Mouse (Mus musculus) limb, embryonic 14.5 days (tissue): ENCODE results near the gene Rtn2. TPM values are rescaled to one million over a fixed set of nuclear protein-coding genes. Genes with fewer than 3 reads are reported as not detected.

Experiments used
- ATAC-seq: fragments of 200-750 bp; cut with Nextera tagmentation; 2 replicates; pipeline ENCODE4 v1.8.0; 2017; ENCODE audit warnings: low read depth, moderate number of reproducible peaks, moderate TSS enrichment; ENCODE audit not compliant: low FRiP score
- DNase-seq: peaks from one replicate; pipeline ENCODE4 v3.0.0-alpha.2; 2015; ENCODE audit warnings: low spot score
- H3K27ac ChIP-seq: fragments of 300-500 bp; sonication (generic); replicated peaks from 2 replicates; pipeline ENCODE4 v1.5.1; 2014; ENCODE audit warnings: low read depth, mild to moderate bottlenecking, low read length, moderate library complexity, mixed read lengths
- H3K27me3 ChIP-seq: fragments of 300-500 bp; sonication (generic); 2 replicates; pipeline ENCODE4 v1.6.1; 2014; ENCODE audit warnings: low read length, mixed read lengths; ENCODE audit not compliant: control insufficient read depth, insufficient read depth
- H3K36me3 ChIP-seq: fragments of 300-500 bp; sonication (generic); 2 replicates; pipeline ENCODE4 v1.6.1; 2014; ENCODE audit warnings: mild to moderate bottlenecking, low read length, moderate library complexity, mixed read lengths; ENCODE audit not compliant: control insufficient read depth, insufficient read depth
- H3K4me1 ChIP-seq: fragments of 300-500 bp; sonication (generic); 2 replicates; pipeline ENCODE4 v1.6.1; 2014; ENCODE audit warnings: antibody characterized with exemption, low read length, mixed read lengths; ENCODE audit not compliant: control insufficient read depth, insufficient read depth
- H3K4me2 ChIP-seq: fragments of 300-500 bp; sonication (generic); replicated peaks from 2 replicates; pipeline ENCODE4 v1.6.1; 2014; ENCODE audit warnings: low read depth, mild to moderate bottlenecking, low read length, moderate library complexity; ENCODE audit not compliant: severe bottlenecking
- H3K4me3 ChIP-seq: fragments of 300-500 bp; sonication (generic); replicated peaks from 2 replicates; pipeline ENCODE4 v1.5.1; 2014; ENCODE audit warnings: low read length
- H3K9ac ChIP-seq: fragments of 300-500 bp; sonication (generic); 2 replicates; pipeline ENCODE4 v1.6.1; 2014; ENCODE audit warnings: mild to moderate bottlenecking, low read depth, low read length, moderate library complexity; ENCODE audit not compliant: severe bottlenecking
- H3K9me3 ChIP-seq: fragments of 300-500 bp; sonication (generic); 2 replicates; pipeline ENCODE4 v1.6.1; 2016; ENCODE audit warnings: low read length; ENCODE audit not compliant: control insufficient read depth
- POLR2A ChIP-seq: fragments of 200-500 bp; IDR thresholded peaks from 2 replicates; pipeline ENCODE4 v1.8.0; 2012; ENCODE audit warnings: inconsistent platforms, mild to moderate bottlenecking, moderate library complexity, borderline replicate concordance; ENCODE audit not compliant: insufficient read depth, insufficient read length; ENCODE audit errors: extremely low read depth
- WGBS: fragments of 180-500 bp; shearing (Covaris S2); extraction: QIAGEN DNeasy Blood & Tissue Kit; methylation state at CpG from one replicate; pipeline ENCODE4 v1.1.7; 2014; 5-methylcytosine and 5-hydroxymethylcytosine counted together
- polyA plus RNA-seq, 2 experiments: library from polyadenylated mRNA; depleted of rRNA in 1 of 2; stranded (reverse) in 1 of 2; unstranded in 1 of 2; fragments of >200 nt; fragmentation: Nextera tagmentation in 1 of 2; extraction: Ambion mirVana in 1 of 2; gene quantifications; 2 replicates each; pipeline versions ENCODE4 v1.2.1 to v1.2.3; 2012 to 2014

Rtn2 gene
- polyA plus RNA-seq, 2 experiments, result 30.6 to 44.3 TPM

GRCm38 (mm10) chr7:19282791-19283405 is 474 bp downstream of the Rtn2 start:
- WGBS, result 2% methylated on average over 34 of the region's 35 CpGs
- TF ChIP-seq POLR2A, result no peak
- H3K27ac ChIP-seq, result no peak overlapping the region

GRCm38 (mm10) chr7:19283406-19283804 is 981 bp downstream of the Rtn2 start:
- Histone ChIP-seq H3K9me3 (no peaks in the 10 kb centered on the region), H3K27me3 (peaks cover 29% of the 10 kb centered on the region), H3K9ac (no peak overlapping the region), H3K36me3 (no peaks in the 10 kb centered on the region), H3K27ac (no peak overlapping the region), H3K4me2 (peak overlapping the region; percentile 98), H3K4me1 (peaks cover 5% of the 10 kb centered on the region; the same call in 1 of the 2 replicates), H3K4me3 (peak overlapping the region; percentile 52; the same call in 1 of the 2 replicates)
- DNase-seq, result no peak
- 34% methylated on average over 14 of the region's 14 CpGs for WGBS
- ATAC-seq, result no peak
- no peak for TF ChIP-seq POLR2A

More at GRCm38 (mm10) chr7:19282791-19283405, 474 bp downstream of the Rtn2 start:
- Histone ChIP-seq H3K4me2 (peak overlapping the region; percentile 98), H3K9ac (peak overlapping the region; percentile 43), H3K27me3 (peaks cover 34% of the 10 kb centered on the region), H3K4me1 (peaks cover 5% of the 10 kb centered on the region; the same call in 1 of the 2 replicates), H3K9me3 (no peaks in the 10 kb centered on the region), H3K36me3 (no peaks in the 10 kb centered on the region), H3K4me3 (peak overlapping the region; percentile 52)
- DNase-seq (peak; percentile 70), ATAC-seq (peak; percentile 62)

- H3K36me3 ChIP-seq, result no peaks in the 10 kb centered on the region
- H3K27me3 ChIP-seq, result peaks cover 15% of the 10 kb centered on the region
- no peak for TF ChIP-seq POLR2A
- H3K4me3 ChIP-seq, result no peak overlapping the region
- WGBS, result 32% methylated on average over 4 of the region's 4 CpGs
- H3K27ac ChIP-seq, result no peak overlapping the region
- H3K4me1 ChIP-seq, result peaks cover 5% of the 10 kb centered on the region; the same call in 1 of the 2 replicates
- no peak for ATAC-seq
- no peak overlapping the region for H3K9ac ChIP-seq
- H3K9me3 ChIP-seq, result no peaks in the 10 kb centered on the region
- peak; percentile 51 for DNase-seq
- no peak overlapping the region for H3K4me2 ChIP-seq
These were observed 2.3 kb downstream of the Rtn2 start for GRCm38 (mm10) chr7:19284763-19285162.

- peak overlapping the region; percentile 29 for H3K4me3 ChIP-seq
- ATAC-seq, result peak; percentile 78; the same call in 1 of the 2 replicates
- H3K36me3 ChIP-seq, result no peaks in the 10 kb centered on the region
- H3K4me2 ChIP-seq, result peak overlapping the region; percentile 45
- H3K9me3 ChIP-seq, result no peaks in the 10 kb centered on the region
- peak; percentile 37 for DNase-seq
- H3K27me3 ChIP-seq, result no peaks in the 10 kb centered on the region
- TF ChIP-seq POLR2A, result no peak
- peaks cover 8% of the 10 kb centered on the region for H3K4me1 ChIP-seq
- H3K27ac ChIP-seq, result 0 out of 2 replicates have a peak overlapping the region, but pooled peaks have one; percentile 48
- peak overlapping the region; percentile 50; the same call in 1 of the 2 replicates for H3K9ac ChIP-seq
- under 1% methylated on average over 19 of the region's 20 CpGs for WGBS
These were observed 8.7 kb downstream of the Rtn2 start for GRCm38 (mm10) chr7:19290969-19291596.

- Histone ChIP-seq H3K36me3 (no peaks in the 10 kb centered on the region), H3K9ac (peak overlapping the region; percentile 43), H3K4me1 (peaks cover 8% of the 10 kb centered on the region), H3K4me3 (peak overlapping the region; percentile 38), H3K27ac (no peak overlapping the region), H3K27me3 (no peaks in the 10 kb centered on the region), H3K9me3 (no peaks in the 10 kb centered on the region), H3K4me2 (peak overlapping the region; percentile 59)
- DNase-seq, result peak; percentile 98
- ATAC-seq, result peak; percentile 67
- 17% methylated on average over 21 of the region's 22 CpGs for WGBS
- TF ChIP-seq POLR2A, result peak; percentile 26; the same call in 1 of the 2 replicates
These were observed 13.2 kb downstream of the Rtn2 start for GRCm38 (mm10) chr7:19295503-19296185.
